Mouse (Mus musculus): ENCODE measurements around the gene Zfp932. TPM values are rescaled to one million over a fixed set of nuclear protein-coding genes. Genes with fewer than 3 reads are reported as not detected.
A peak's percentile ranks its signal among the peaks of the same experiment; 100 is the strongest.
"Not testable (repeated sequence)": the region's sequence is repeated elsewhere in the genome, so short reads cannot be mapped to it uniquely, and the experiment has no call there.

Gene Zfp932
- total RNA-seq (2014; rRNA removed) (23.1 and 26.6 TPM in 2 replicates), polyA plus RNA-seq (2015; fragmentation: Nextera tagmentation; extraction: Ambion mirVana) (20.4 and 21.4 TPM in 2 replicates)

GRCm38 (mm10) chr5:109996026-109996937 is at the start of gene Zfp932:
TSS of gene Zfp932 (plus strand) at chr5:109996521.
- peak; percentile 98 for ATAC-seq
- not testable (repeated sequence) for H3K4me1 ChIP-seq (ENCODE audit: insufficient read depth); H3K27ac ChIP-seq (ENCODE audit: low read depth, low read length); H3K27me3 ChIP-seq (ENCODE audit: insufficient read depth, low read length); H3K9me3 ChIP-seq (ENCODE audit: low read length); DNase-seq; H3K36me3 ChIP-seq (ENCODE audit: insufficient read depth)
- Histone ChIP-seq H3K9ac (peak within 1 kb of the TSS; percentile 44), H3K4me2 (ENCODE audit: low read depth) (peak within 1 kb of the TSS; percentile 52), H3K4me3 (ENCODE audit: low read depth, low read length) (peak within 1 kb of the TSS; percentile 40)
- WGBS: 5% methylated on average over 24 of the region's 24 CpGs

GRCm38 (mm10) chr5:109950281-109950680 is 46.0 kb upstream of the Zfp932 start:
- Histone ChIP-seq H3K9ac (no peak overlapping the region), H3K36me3 (ENCODE audit: insufficient read depth) (no peaks in the 10 kb centered on the region), H3K27ac (ENCODE audit: low read depth, low read length) (no peak overlapping the region), H3K9me3 (ENCODE audit: low read length) (no peaks in the 10 kb centered on the region), H3K4me1 (ENCODE audit: insufficient read depth) (no peaks in the 10 kb centered on the region), H3K4me3 (ENCODE audit: low read depth, low read length) (no peak overlapping the region), H3K4me2 (ENCODE audit: low read depth) (no peak overlapping the region), H3K27me3 (ENCODE audit: insufficient read depth, low read length) (no peaks in the 10 kb centered on the region)
- no peak for TF ChIP-seq CTCF (IDR thresholded peaks at IDR 0.05; ENCODE audit: low read depth)
- 72% methylated on average over 1 of the region's 1 CpGs for WGBS
- DNase-seq (no peak), ATAC-seq (no peak)

GRCm38 (mm10) chr5:109980743-109981142 is 15.6 kb upstream of the Zfp932 start:
- H3K4me1 ChIP-seq (ENCODE audit: insufficient read depth); DNase-seq; H3K9me3 ChIP-seq (ENCODE audit: low read length); H3K4me2 ChIP-seq (ENCODE audit: low read depth); H3K27ac ChIP-seq (ENCODE audit: low read depth, low read length); H3K9ac ChIP-seq; ATAC-seq; H3K4me3 ChIP-seq (ENCODE audit: low read depth, low read length); H3K27me3 ChIP-seq (ENCODE audit: insufficient read depth, low read length); H3K36me3 ChIP-seq (ENCODE audit: insufficient read depth): not testable (repeated sequence)
- 75% methylated on average over 2 of the region's 2 CpGs for WGBS

GRCm38 (mm10) chr5:109995461-109995860 is 860 bp upstream of the Zfp932 start:
- 83% methylated on average over 10 of the region's 10 CpGs for WGBS
- not testable (repeated sequence) for H3K4me3 ChIP-seq (ENCODE audit: low read depth, low read length); H3K9me3 ChIP-seq (ENCODE audit: low read length); H3K27me3 ChIP-seq (ENCODE audit: insufficient read depth, low read length); H3K4me1 ChIP-seq (ENCODE audit: insufficient read depth); H3K36me3 ChIP-seq (ENCODE audit: insufficient read depth); DNase-seq; ATAC-seq; H3K27ac ChIP-seq (ENCODE audit: low read depth, low read length); H3K4me2 ChIP-seq (ENCODE audit: low read depth); H3K9ac ChIP-seq

- H3K4me2 ChIP-seq (ENCODE audit: low read depth): not testable (repeated sequence)
Measured at GRCm38 (mm10) chr5:110015775-110016174, 19.5 kb downstream of the Zfp932 start.

GRCm38 (mm10) chr5:110023273-110023672 is 27.0 kb downstream of the Zfp932 start:
- Histone ChIP-seq H3K36me3 (ENCODE audit: insufficient read depth) (no peaks in the 10 kb centered on the region), H3K4me2 (ENCODE audit: low read depth) (peak overlapping the region; percentile 56), H3K4me3 (ENCODE audit: low read depth, low read length) (peak overlapping the region; percentile 43), H3K27ac (ENCODE audit: low read depth, low read length) (peak overlapping the region; percentile 81), H3K9me3 (ENCODE audit: low read length) (no peaks in the 10 kb centered on the region), H3K9ac (peak overlapping the region; percentile 63), H3K4me1 (ENCODE audit: insufficient read depth) (no peaks in the 10 kb centered on the region), H3K27me3 (ENCODE audit: insufficient read depth, low read length) (no peaks in the 10 kb centered on the region)
- DNase-seq (peak; percentile 72), ATAC-seq (peak; percentile 87)
- 27% methylated on average over 9 of the region's 9 CpGs for WGBS
- no peak for TF ChIP-seq CTCF (IDR thresholded peaks at IDR 0.05; ENCODE audit: low read depth)

More at GRCm38 (mm10) chr5:110015775-110016174, 19.5 kb downstream of the Zfp932 start:
- not testable (repeated sequence) for H3K9me3 ChIP-seq (ENCODE audit: low read length); H3K9ac ChIP-seq; H3K36me3 ChIP-seq (ENCODE audit: insufficient read depth); H3K4me1 ChIP-seq (ENCODE audit: insufficient read depth); H3K4me3 ChIP-seq (ENCODE audit: low read depth, low read length); H3K27ac ChIP-seq (ENCODE audit: low read depth, low read length); ATAC-seq; H3K27me3 ChIP-seq (ENCODE audit: insufficient read depth, low read length); DNase-seq
- WGBS: 87% methylated on average over 10 of the region's 10 CpGs

- ATAC-seq: peak; percentile 98
- TF ChIP-seq CTCF (IDR thresholded peaks at IDR 0.05; ENCODE audit: low read depth): peak; percentile 84
- H3K27ac ChIP-seq (ENCODE audit: low read depth, low read length): peak overlapping the region; percentile 81; the same call in 1 of the 2 replicates
- H3K27me3 ChIP-seq (ENCODE audit: insufficient read depth, low read length); H3K4me1 ChIP-seq (ENCODE audit: insufficient read depth); H3K36me3 ChIP-seq (ENCODE audit: insufficient read depth); H3K9me3 ChIP-seq (ENCODE audit: low read length): not testable (repeated sequence)
- peak overlapping the region; percentile 56 for H3K4me2 ChIP-seq (ENCODE audit: low read depth)
- WGBS: 28% methylated on average over 8 of the region's 8 CpGs
- H3K4me3 ChIP-seq (ENCODE audit: low read depth, low read length): peak overlapping the region; percentile 43
- peak overlapping the region; percentile 63 for H3K9ac ChIP-seq
- DNase-seq: peak; percentile 92
Measured at GRCm38 (mm10) chr5:110023694-110024427, 27.5 kb downstream of the Zfp932 start.
